Mouse (Mus musculus): ENCODE measurements around the gene Ctnnal1. TPM values are rescaled to one million over a fixed set of nuclear protein-coding genes. Genes with fewer than 3 reads are reported as not detected.
"Not testable (repeated sequence)": the region's sequence is repeated elsewhere in the genome, so short reads cannot be mapped to it uniquely, and the experiment has no call there.

Gene Ctnnal1
- polyA plus RNA-seq, 1 experiment from 2014 or later = 41.1 TPM

GRCm38 (mm10) chr4:56888483-56888882 is 23.5 kb upstream of the Ctnnal1 start:
- DNase-seq (ENCODE audit: extremely low spot score, low spot score) = no peak
- Histone ChIP-seq H3K36me3 (replicated peaks) (peaks cover 88% of the 10 kb centered on the region), H3K27me3 (ENCODE audit: poor library complexity, severe bottlenecking) (no peaks in the 10 kb centered on the region), H3K4me1 (no peaks in the 10 kb centered on the region), H3K9me3 (no peaks in the 10 kb centered on the region), H3K4me3 (no peak overlapping the region), H3K27ac (no peak overlapping the region)
- 89% methylated on average over 5 of the region's 5 CpGs for WGBS

- Histone ChIP-seq H3K27me3 (ENCODE audit: poor library complexity, severe bottlenecking) (no peaks in the 10 kb centered on the region), H3K9me3 (no peaks in the 10 kb centered on the region), H3K4me1 (no peaks in the 10 kb centered on the region), H3K27ac (no peak overlapping the region), H3K36me3 (replicated peaks) (peaks cover 93% of the 10 kb centered on the region), H3K4me3 (no peak overlapping the region)
- WGBS = 94% methylated on average over 6 of the region's 6 CpGs
- no peak for DNase-seq (ENCODE audit: extremely low spot score, low spot score)
Observed at GRCm38 (mm10) chr4:56886286-56886979, 21.4 kb upstream of the Ctnnal1 start.

GRCm38 (mm10) chr4:56880036-56880703 is 15.2 kb upstream of the Ctnnal1 start:
- no peaks in the 10 kb centered on the region for H3K27me3 ChIP-seq (ENCODE audit: poor library complexity, severe bottlenecking)
- no peak overlapping the region for H3K4me3 ChIP-seq
- H3K9me3 ChIP-seq = no peaks in the 10 kb centered on the region
- H3K27ac ChIP-seq = no peak overlapping the region
- no peak for DNase-seq (ENCODE audit: extremely low spot score, low spot score)
- H3K4me1 ChIP-seq = no peaks in the 10 kb centered on the region
- 92% methylated on average over 11 of the region's 11 CpGs for WGBS
- peaks cover 87% of the 10 kb centered on the region for H3K36me3 ChIP-seq (replicated peaks)

GRCm38 (mm10) chr4:56878971-56879370 is 14.0 kb upstream of the Ctnnal1 start:
- Histone ChIP-seq H3K36me3 (replicated peaks) (peaks cover 86% of the 10 kb centered on the region), H3K4me1 (no peaks in the 10 kb centered on the region), H3K9me3 (no peaks in the 10 kb centered on the region), H3K4me3 (no peak overlapping the region), H3K27me3 (ENCODE audit: poor library complexity, severe bottlenecking) (no peaks in the 10 kb centered on the region), H3K27ac (no peak overlapping the region)
- no peak for DNase-seq (ENCODE audit: extremely low spot score, low spot score)
- 96% methylated on average over 7 of the region's 7 CpGs for WGBS

GRCm38 (mm10) chr4:56870541-56870940 is 5.6 kb upstream of the Ctnnal1 start:
- H3K27me3 ChIP-seq (ENCODE audit: poor library complexity, severe bottlenecking); H3K4me3 ChIP-seq; H3K27ac ChIP-seq; H3K9me3 ChIP-seq; DNase-seq (ENCODE audit: extremely low spot score, low spot score); H3K4me1 ChIP-seq: not testable (repeated sequence)
- 97% methylated on average over 11 of the region's 11 CpGs for WGBS
- peaks cover 44% of the 10 kb centered on the region for H3K36me3 ChIP-seq (replicated peaks)

GRCm38 (mm10) chr4:56867761-56868160 is 2.8 kb upstream of the Ctnnal1 start:
- no peak for DNase-seq (ENCODE audit: extremely low spot score, low spot score)
- WGBS = 79% methylated on average over 5 of the region's 5 CpGs
- H3K36me3 ChIP-seq (replicated peaks) = peaks cover 22% of the 10 kb centered on the region
- no peak overlapping the region for H3K27ac ChIP-seq
- H3K4me3 ChIP-seq = no peak overlapping the region
- H3K27me3 ChIP-seq (ENCODE audit: poor library complexity, severe bottlenecking) = no peaks in the 10 kb centered on the region
- peaks cover 36% of the 10 kb centered on the region for H3K4me1 ChIP-seq
- peaks cover 10% of the 10 kb centered on the region; the same call in 1 of the 2 replicates for H3K9me3 ChIP-seq

GRCm38 (mm10) chr4:56865971-56866370 is 983 bp upstream of the Ctnnal1 start:
- H3K9me3 ChIP-seq = peaks cover 4% of the 10 kb centered on the region; the same call in 1 of the 2 replicates
- no peak overlapping the region for H3K4me3 ChIP-seq
- H3K27ac ChIP-seq = no peak overlapping the region
- 39% methylated on average over 4 of the region's 4 CpGs for WGBS
- H3K36me3 ChIP-seq (replicated peaks) = peaks cover 5% of the 10 kb centered on the region
- DNase-seq (ENCODE audit: extremely low spot score, low spot score) = no peak
- H3K4me1 ChIP-seq = peaks cover 36% of the 10 kb centered on the region
- H3K27me3 ChIP-seq (ENCODE audit: poor library complexity, severe bottlenecking) = no peaks in the 10 kb centered on the region

- no peaks in the 10 kb centered on the region for H3K27me3 ChIP-seq (ENCODE audit: poor library complexity, severe bottlenecking)
- WGBS = under 1% methylated on average over 48 of the region's 49 CpGs
- H3K9me3 ChIP-seq = no peaks in the 10 kb centered on the region
- peaks cover 2% of the 10 kb centered on the region; the same call in 1 of the 2 replicates for H3K36me3 ChIP-seq (replicated peaks)
- DNase-seq (ENCODE audit: extremely low spot score, low spot score) = peak; percentile 57
- H3K4me3 ChIP-seq = peak overlapping the region; percentile 94
- H3K4me1 ChIP-seq = peaks cover 36% of the 10 kb centered on the region
- peak overlapping the region; percentile 94 for H3K27ac ChIP-seq
Observed at GRCm38 (mm10) chr4:56864417-56865001, 479 bp downstream of the Ctnnal1 start.

- peaks cover 2% of the 10 kb centered on the region; the same call in 1 of the 2 replicates for H3K36me3 ChIP-seq (replicated peaks)
- peak overlapping the region; percentile 94 for H3K4me3 ChIP-seq
- peaks cover 39% of the 10 kb centered on the region for H3K4me1 ChIP-seq
- 62% methylated on average over 4 of the region's 4 CpGs for WGBS
- no peak for DNase-seq (ENCODE audit: extremely low spot score, low spot score)
- H3K27ac ChIP-seq = peak overlapping the region; percentile 94
- no peaks in the 10 kb centered on the region for H3K27me3 ChIP-seq (ENCODE audit: poor library complexity, severe bottlenecking)
- no peaks in the 10 kb centered on the region for H3K9me3 ChIP-seq
Observed at GRCm38 (mm10) chr4:56864016-56864415, 972 bp downstream of the Ctnnal1 start.

- Histone ChIP-seq H3K36me3 (replicated peaks) (peaks cover 2% of the 10 kb centered on the region; the same call in 1 of the 2 replicates), H3K27me3 (ENCODE audit: poor library complexity, severe bottlenecking) (no peaks in the 10 kb centered on the region), H3K4me1 (peaks cover 37% of the 10 kb centered on the region), H3K9me3 (no peaks in the 10 kb centered on the region), H3K4me3 (no peak overlapping the region), H3K27ac (no peak overlapping the region)
- no peak for DNase-seq (ENCODE audit: extremely low spot score, low spot score)
- WGBS = 95% methylated on average over 4 of the region's 4 CpGs
Observed at GRCm38 (mm10) chr4:56861551-56861950, 3.4 kb downstream of the Ctnnal1 start.

GRCm38 (mm10) chr4:56858733-56859132 is 6.3 kb downstream of the Ctnnal1 start:
- H3K9me3 ChIP-seq = no peaks in the 10 kb centered on the region
- peaks cover 2% of the 10 kb centered on the region; the same call in 1 of the 2 replicates for H3K36me3 ChIP-seq (replicated peaks)
- 71% methylated on average over 9 of the region's 9 CpGs for WGBS
- peaks cover 15% of the 10 kb centered on the region for H3K4me1 ChIP-seq
- H3K4me3 ChIP-seq = no peak overlapping the region
- no peak overlapping the region for H3K27ac ChIP-seq
- DNase-seq (ENCODE audit: extremely low spot score, low spot score) = no peak
- H3K27me3 ChIP-seq (ENCODE audit: poor library complexity, severe bottlenecking) = no peaks in the 10 kb centered on the region

- Histone ChIP-seq H3K36me3 (replicated peaks) (peaks cover 2% of the 10 kb centered on the region; the same call in 1 of the 2 replicates), H3K9me3 (no peaks in the 10 kb centered on the region), H3K27me3 (ENCODE audit: poor library complexity, severe bottlenecking) (no peaks in the 10 kb centered on the region), H3K4me1 (peaks cover 12% of the 10 kb centered on the region; the same call in 1 of the 2 replicates), H3K4me3 (no peak overlapping the region), H3K27ac (no peak overlapping the region)
- no peak for DNase-seq (ENCODE audit: extremely low spot score, low spot score)
- 90% methylated on average over 8 of the region's 8 CpGs for WGBS
Observed at GRCm38 (mm10) chr4:56856371-56856949, 8.5 kb downstream of the Ctnnal1 start.
